Mouse (Mus musculus) stomach, postnatal 0 days (tissue): ENCODE results near the gene Tnfsf13. TPM values are rescaled to one million over a fixed set of nuclear protein-coding genes. Genes with fewer than 3 reads are reported as not detected.
"Not testable (repeated sequence)": the region's sequence is repeated elsewhere in the genome, so short reads cannot be mapped to it uniquely, and the experiment has no call there.

ENCODE experiments used
- ATAC-seq: fragments of 200-750 bp; cut with Nextera tagmentation; 2 replicates; pipeline ENCODE4 v1.8.0; 2017; ENCODE audit not compliant: low FRiP score, low TSS enrichment
- DNase-seq: peaks from one replicate; pipeline ENCODE4 v3.0.0-alpha.2; 2016; ENCODE audit warnings: low spot score
- H3K27ac ChIP-seq: fragments of 300-500 bp; sonication (generic); replicated peaks from 2 replicates; pipeline ENCODE4 v1.5.1; 2014; ENCODE audit warnings: mild to moderate bottlenecking, control low read depth
- H3K27me3 ChIP-seq: fragments of 300-500 bp; sonication (generic); 2 replicates; pipeline ENCODE4 v1.6.1; 2014; ENCODE audit warnings: low read length; ENCODE audit not compliant: control insufficient read depth, insufficient read depth
- H3K36me3 ChIP-seq: fragments of 300-500 bp; sonication (generic); 2 replicates; pipeline ENCODE4 v1.6.1; 2014; ENCODE audit warnings: low read length, mixed read lengths; ENCODE audit not compliant: control insufficient read depth, insufficient read depth
- H3K4me1 ChIP-seq: fragments of 300-500 bp; sonication (generic); replicated peaks from 2 replicates; pipeline ENCODE4 v1.6.1; 2014; ENCODE audit warnings: antibody characterized with exemption; ENCODE audit not compliant: control insufficient read depth, insufficient read depth
- H3K4me2 ChIP-seq: fragments of 300-500 bp; sonication (generic); replicated peaks from 2 replicates; pipeline ENCODE4 v1.6.1; 2014; ENCODE audit warnings: low read depth, mild to moderate bottlenecking, control low read depth, moderate library complexity
- H3K4me3 ChIP-seq: fragments of 300-500 bp; sonication (generic); 2 replicates; pipeline ENCODE4 v1.5.1; 2014; ENCODE audit warnings: low read depth, low read length, control low read depth
- H3K9ac ChIP-seq: fragments of 300-500 bp; sonication (generic); 2 replicates; pipeline ENCODE4 v1.6.1; 2014; ENCODE audit warnings: mild to moderate bottlenecking, low read length, control low read depth, mixed read lengths
- H3K9me3 ChIP-seq: fragments of 300-500 bp; sonication (generic); 2 replicates; pipeline ENCODE4 v1.6.1; 2016; ENCODE audit warnings: low read length; ENCODE audit not compliant: control insufficient read depth
- CTCF ChIP-seq: IDR thresholded peaks from 2 replicates; pipeline ENCODE4 v1.5.1; 2016; ENCODE audit warnings: antibody characterized with exemption, low read depth, mild to moderate bottlenecking, moderate library complexity
- EP300 ChIP-seq: optimal IDR thresholded peaks from 2 replicates; pipeline ENCODE3; 2016; ENCODE audit warnings: antibody characterized with exemption
- WGBS: fragments of 180-500 bp; shearing (Covaris S2); extraction: QIAGEN DNeasy Blood & Tissue Kit; methylation state at CpG from one replicate; pipeline ENCODE4 v1.1.7; 2014; 5-methylcytosine and 5-hydroxymethylcytosine counted together
- polyA plus RNA-seq: library from polyadenylated mRNA; unstranded; fragments of >200 nt; fragmentation: Nextera tagmentation; extraction: Ambion mirVana; gene quantifications from 2 replicates; pipeline ENCODE4 v1.2.1, GENCODE M21; 2015

Gene Tnfsf13
- polyA plus RNA-seq, 1 experiment from 2014 or later = 0.50 TPM

GRCm38 (mm10) chr11:69707873-69708381 lies 22.3 kb upstream of the Tnfsf13 start:
- 77% methylated on average over 4 of the region's 4 CpGs for WGBS
- Histone ChIP-seq H3K36me3 (no peaks in the 10 kb centered on the region), H3K9me3 (no peaks in the 10 kb centered on the region), H3K4me3 (no peak overlapping the region), H3K4me2 (no peak overlapping the region), H3K27me3 (no peaks in the 10 kb centered on the region), H3K9ac (no peak overlapping the region), H3K4me1 (no peaks in the 10 kb centered on the region), H3K27ac (no peak overlapping the region)
- TF ChIP-seq CTCF (no peak), EP300 (no peak)
- ATAC-seq (no peak), DNase-seq (no peak)

- ATAC-seq = no peak
- DNase-seq = no peak
- TF ChIP-seq EP300 (no peak), CTCF (no peak)
Observed at GRCm38 (mm10) chr11:69707480-69707847, 21.9 kb upstream of the Tnfsf13 start.

GRCm38 (mm10) chr11:69706775-69707479 lies 21.3 kb upstream of the Tnfsf13 start:
- H3K27me3 ChIP-seq = no peaks in the 10 kb centered on the region
- no peak overlapping the region for H3K4me3 ChIP-seq
- WGBS = 39% methylated on average over 6 of the region's 6 CpGs

More at GRCm38 (mm10) chr11:69707480-69707847, 21.9 kb upstream of the Tnfsf13 start:
- H3K27me3 ChIP-seq = no peaks in the 10 kb centered on the region
- no peaks in the 10 kb centered on the region for H3K9me3 ChIP-seq
- H3K36me3 ChIP-seq = no peaks in the 10 kb centered on the region
- no peak overlapping the region for H3K27ac ChIP-seq
- H3K4me2 ChIP-seq = no peak overlapping the region
- H3K4me3 ChIP-seq = no peak overlapping the region
- no peak overlapping the region for H3K9ac ChIP-seq
- no peaks in the 10 kb centered on the region for H3K4me1 ChIP-seq
- 92% methylated on average over 4 of the region's 4 CpGs for WGBS

GRCm38 (mm10) chr11:69704613-69705010 lies 19.0 kb upstream of the Tnfsf13 start:
- 13% methylated on average over 2 of the region's 2 CpGs for WGBS
- no peak for TF ChIP-seq EP300
- TF ChIP-seq CTCF = no peak
- no peak for ATAC-seq

More at GRCm38 (mm10) chr11:69706775-69707479, 21.3 kb upstream of the Tnfsf13 start:
- H3K4me1 ChIP-seq = no peaks in the 10 kb centered on the region
- no peak for TF ChIP-seq CTCF
- TF ChIP-seq EP300 = no peak
- H3K27ac ChIP-seq = no peak overlapping the region
- H3K9me3 ChIP-seq = no peaks in the 10 kb centered on the region
- H3K4me2 ChIP-seq = no peak overlapping the region
- H3K36me3 ChIP-seq = no peaks in the 10 kb centered on the region
- ATAC-seq (peak; percentile 62; the same call in 1 of the 2 replicates), DNase-seq (peak; percentile 39)
- no peak overlapping the region for H3K9ac ChIP-seq

GRCm38 (mm10) chr11:69703814-69704612 lies 18.4 kb upstream of the Tnfsf13 start:
- no peak overlapping the region for H3K4me2 ChIP-seq
- H3K27ac ChIP-seq = no peak overlapping the region
- H3K36me3 ChIP-seq = no peaks in the 10 kb centered on the region
- H3K9me3 ChIP-seq = no peaks in the 10 kb centered on the region
- 57% methylated on average over 8 of the region's 8 CpGs for WGBS
- H3K9ac ChIP-seq = no peak overlapping the region
- ATAC-seq = no peak
- H3K27me3 ChIP-seq = no peaks in the 10 kb centered on the region
- H3K4me1 ChIP-seq = no peaks in the 10 kb centered on the region
- no peak for DNase-seq
- H3K4me3 ChIP-seq = no peak overlapping the region
- TF ChIP-seq EP300 = no peak
- TF ChIP-seq CTCF = no peak

More at GRCm38 (mm10) chr11:69704613-69705010, 19.0 kb upstream of the Tnfsf13 start:
- no peak for DNase-seq
- Histone ChIP-seq H3K9me3 (no peaks in the 10 kb centered on the region), H3K4me1 (no peaks in the 10 kb centered on the region), H3K4me3 (no peak overlapping the region), H3K36me3 (no peaks in the 10 kb centered on the region), H3K9ac (no peak overlapping the region), H3K27ac (no peak overlapping the region), H3K4me2 (no peak overlapping the region), H3K27me3 (no peaks in the 10 kb centered on the region)

GRCm38 (mm10) chr11:69703381-69703780 lies 17.8 kb upstream of the Tnfsf13 start:
- not testable (repeated sequence) for H3K4me2 ChIP-seq, DNase-seq, H3K4me3 ChIP-seq, H3K4me1 ChIP-seq, H3K9me3 ChIP-seq, ATAC-seq, H3K27ac ChIP-seq, H3K27me3 ChIP-seq, H3K36me3 ChIP-seq, H3K9ac ChIP-seq
- 81% methylated on average over 2 of the region's 3 CpGs for WGBS

DNA sequence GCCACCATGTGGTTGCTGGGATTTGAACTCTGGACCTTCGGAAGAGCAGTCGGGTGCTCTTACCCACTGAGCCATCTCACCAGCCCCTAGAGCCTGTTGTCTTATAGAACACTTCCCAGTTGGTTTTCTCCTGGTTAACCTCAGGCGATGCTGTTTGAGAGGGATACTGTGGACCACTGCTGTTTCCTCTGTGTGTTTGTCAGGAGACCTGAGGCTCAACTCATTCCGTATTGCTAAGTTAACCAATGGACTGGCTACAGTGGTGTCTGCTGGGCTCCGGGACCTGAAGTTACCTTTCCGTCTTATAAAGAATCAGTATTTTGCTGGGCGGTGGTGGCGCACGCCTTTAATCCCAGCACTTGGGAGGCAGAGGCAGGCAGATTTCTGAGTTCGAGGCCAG lies 17.3 kb upstream of the Tnfsf13 start:
- H3K9me3 ChIP-seq, DNase-seq, H3K36me3 ChIP-seq, H3K4me3 ChIP-seq, H3K4me1 ChIP-seq, H3K4me2 ChIP-seq, H3K9ac ChIP-seq, ATAC-seq, H3K27ac ChIP-seq, H3K27me3 ChIP-seq: not testable (repeated sequence)
- WGBS = 97% methylated on average over 9 of the region's 10 CpGs
